Mouse (Mus musculus) gastrocnemius, postnatal 4 days (tissue): Measurements from ENCODE around the gene Zfp653. TPM values are rescaled to one million over a fixed set of nuclear protein-coding genes. Genes with fewer than 3 reads are reported as not detected.
A peak's percentile ranks its signal among the peaks of the same experiment; 100 is the strongest.

Source experiments
- DNase-seq, 2 experiments: peaks; one replicate each; pipeline ENCODE4 v3.0.0; 2021 to 2022; ENCODE audit warnings: low spot score in 2 of 2, mixed read lengths in 2 of 2
- total RNA-seq, 2 experiments: library from RNA; stranded (reverse); gene quantifications; 2 replicates each; pipeline ENCODE4 v1.2.3; 2021

The Zfp653 gene
- total RNA-seq, 2 experiments from 2014 or later = 5.6 to 7.4 TPM

GRCm38 (mm10) chr9:22072276-22072675, 1.1 kb upstream of the Zfp653 start:
- no peak for DNase-seq

DNA sequence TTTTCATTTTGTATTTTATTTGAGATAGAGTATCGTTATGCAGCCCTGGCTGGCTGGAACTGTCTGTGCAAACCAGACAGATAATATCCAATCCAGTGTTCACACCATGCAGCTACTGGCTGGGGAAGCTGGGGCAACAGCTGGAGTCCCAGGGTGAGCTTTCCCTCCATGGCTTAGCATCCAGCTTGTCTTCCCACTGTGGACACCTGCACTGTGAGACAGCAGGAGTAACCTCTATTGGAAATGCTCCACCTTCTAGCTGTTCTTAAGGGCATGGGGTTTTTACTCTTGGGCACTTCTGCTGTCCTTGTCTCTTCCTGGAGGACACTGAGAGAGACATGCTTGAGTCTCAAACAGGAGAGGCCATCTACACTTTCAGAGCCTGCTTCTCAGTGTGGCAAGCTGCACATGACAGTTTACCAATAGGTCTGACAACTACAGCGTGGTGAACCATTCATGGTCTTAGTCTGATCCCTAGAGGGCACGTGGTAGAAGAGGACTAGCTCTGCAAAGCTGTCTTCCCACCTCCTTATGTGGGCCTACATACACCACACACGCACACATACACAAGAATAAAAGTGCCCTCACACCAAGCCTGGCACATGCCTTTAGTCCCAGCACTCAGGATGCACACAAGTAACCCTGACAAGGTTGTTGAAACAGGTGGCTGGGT, 1.2 kb downstream of the Zfp653 start:
- DNase-seq = no peak

DNA sequence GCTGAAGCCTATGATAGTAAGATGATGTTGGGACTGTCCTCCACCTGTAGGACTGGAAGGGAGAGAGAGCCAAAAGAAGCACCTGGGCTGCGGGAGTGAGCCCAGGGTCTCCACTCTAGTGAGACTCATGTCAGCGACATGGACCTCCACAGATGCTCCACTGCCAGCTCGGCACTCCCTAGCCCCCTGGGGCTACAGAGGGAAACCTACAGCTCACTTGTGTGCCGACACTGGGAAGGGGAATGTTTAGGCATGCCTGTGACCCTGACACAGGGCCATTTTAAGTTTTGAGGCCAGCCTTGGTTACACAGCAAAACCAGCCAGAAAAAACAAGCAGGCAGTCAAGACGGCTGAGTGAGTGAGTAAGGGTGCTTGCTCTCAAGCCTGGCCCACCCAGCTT, 4.0 kb downstream of the Zfp653 start:
- no peak for DNase-seq

- DNase-seq = peak in 1 of 2 experiments; percentile 51
Observed at GRCm38 (mm10) chr9:22066433-22066832, 4.7 kb downstream of the Zfp653 start.

GRCm38 (mm10) chr9:22065642-22066041, 5.5 kb downstream of the Zfp653 start:
- DNase-seq = no peak

GRCm38 (mm10) chr9:22064341-22064740, 6.8 kb downstream of the Zfp653 start:
- peak in 1 of 2 experiments; percentile 14 for DNase-seq

GRCm38 (mm10) chr9:22061339-22061738, 9.8 kb downstream of the Zfp653 start:
- DNase-seq = no peak

GRCm38 (mm10) chr9:22058011-22058424, 13.2 kb downstream of the Zfp653 start:
- DNase-seq = no peak

- no peak for DNase-seq
Observed at GRCm38 (mm10) chr9:22057031-22057517, 14.1 kb downstream of the Zfp653 start.

- DNase-seq = no peak
Observed at GRCm38 (mm10) chr9:22056303-22056910, 14.8 kb downstream of the Zfp653 start.

DNA sequence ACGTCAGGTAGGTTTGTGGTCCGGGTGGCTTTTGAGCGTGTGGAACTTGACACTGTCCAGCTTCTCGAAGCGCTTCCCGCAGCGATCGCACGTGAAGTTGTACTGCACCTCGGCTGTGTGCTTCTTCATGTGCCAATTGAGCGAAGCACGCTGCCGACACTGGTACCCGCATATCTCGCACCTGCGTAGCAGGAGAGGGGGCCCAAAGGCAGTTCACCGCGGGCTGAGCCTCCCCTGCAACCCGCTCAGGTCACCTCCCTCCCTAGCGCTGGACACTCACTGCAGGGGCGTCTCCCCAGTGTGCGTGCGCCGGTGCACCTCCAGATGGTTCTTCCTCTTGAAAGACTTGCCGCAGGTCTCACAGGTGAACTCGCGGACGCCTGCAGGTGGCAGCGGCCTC, 15.5 kb downstream of the Zfp653 start:
- no peak for DNase-seq

- peak in 1 of 2 experiments; percentile 58 for DNase-seq
Observed at GRCm38 (mm10) chr9:22054411-22055076, 16.6 kb downstream of the Zfp653 start.

GRCm38 (mm10) chr9:22053657-22054056, 17.5 kb downstream of the Zfp653 start:
- DNase-seq = no peak

DNA sequence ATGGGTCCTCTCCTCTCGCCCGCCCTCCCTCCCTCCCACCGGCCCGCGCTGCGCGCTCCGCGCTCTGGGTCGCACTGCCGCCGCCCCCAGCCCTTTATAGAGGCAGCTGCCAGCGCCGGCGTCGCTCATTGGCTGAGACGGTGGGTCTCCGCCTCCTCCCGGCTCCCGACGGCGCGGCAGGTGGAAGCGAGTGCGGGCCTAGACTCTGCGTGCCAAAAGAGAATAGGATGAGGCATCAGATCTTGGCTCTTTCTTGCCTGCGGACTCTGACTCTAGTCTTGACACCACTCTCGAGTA, 19.3 kb downstream of the Zfp653 start, which contains the start of gene Elavl3:
Elavl3 (minus strand) TSS at position 66 of the 297 bp plus-strand sequence.
- no peak for DNase-seq

GRCm38 (mm10) chr9:22051161-22051957, 19.8 kb downstream of the Zfp653 start:
- DNase-seq = no peak

GRCm38 (mm10) chr9:22050351-22050889, 20.8 kb downstream of the Zfp653 start:
- DNase-seq = no peak

DNA sequence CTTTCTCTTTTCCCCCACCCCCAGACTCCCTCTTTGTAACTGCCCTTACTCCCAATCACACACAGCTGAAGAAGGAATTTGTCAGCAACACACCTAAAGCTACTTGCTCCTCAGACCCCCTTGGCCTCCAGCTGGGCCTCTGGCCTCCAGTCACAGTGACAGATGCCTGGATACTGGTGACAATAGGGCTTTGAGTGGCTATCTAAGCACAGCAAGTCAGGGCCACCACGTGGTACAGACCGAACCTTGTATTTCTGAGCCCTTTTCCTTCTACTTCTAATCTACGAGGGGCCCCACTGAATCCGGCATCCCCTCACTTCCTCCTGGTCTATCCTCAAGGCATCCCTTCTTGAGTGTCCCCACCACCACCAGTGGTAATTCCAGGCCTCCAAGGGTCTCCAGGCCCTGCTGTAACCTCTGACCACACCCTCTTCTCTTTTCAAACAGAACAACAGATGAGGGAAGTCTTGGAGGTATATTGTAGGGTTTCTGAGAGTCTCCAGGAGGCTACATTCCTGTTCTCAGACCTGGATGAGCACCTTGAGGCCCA, 21.4 kb downstream of the Zfp653 start:
- DNase-seq = no peak

GRCm38 (mm10) chr9:22049315-22049714, 21.9 kb downstream of the Zfp653 start:
- DNase-seq = no peak

DNA sequence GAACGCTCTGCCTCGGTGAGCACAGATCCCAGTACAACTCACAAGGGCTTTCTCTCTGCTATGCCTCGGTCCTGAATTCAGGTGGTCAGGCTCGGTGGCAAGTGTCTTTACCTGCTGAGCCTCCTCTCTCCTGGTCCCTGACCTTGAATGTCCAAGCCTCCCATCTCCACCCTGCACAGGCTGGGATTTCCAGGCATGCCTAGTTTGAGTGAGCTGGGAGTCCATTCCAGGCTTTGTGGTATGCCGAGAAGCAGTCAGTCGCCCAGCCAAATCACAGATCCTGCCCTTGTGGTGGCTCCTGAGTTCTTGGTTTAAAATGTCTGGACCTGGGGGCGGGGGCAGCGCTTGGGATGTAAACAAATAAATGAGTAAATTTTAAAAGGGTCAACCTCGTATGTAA, 23.8 kb downstream of the Zfp653 start:
- DNase-seq = no peak

DNA sequence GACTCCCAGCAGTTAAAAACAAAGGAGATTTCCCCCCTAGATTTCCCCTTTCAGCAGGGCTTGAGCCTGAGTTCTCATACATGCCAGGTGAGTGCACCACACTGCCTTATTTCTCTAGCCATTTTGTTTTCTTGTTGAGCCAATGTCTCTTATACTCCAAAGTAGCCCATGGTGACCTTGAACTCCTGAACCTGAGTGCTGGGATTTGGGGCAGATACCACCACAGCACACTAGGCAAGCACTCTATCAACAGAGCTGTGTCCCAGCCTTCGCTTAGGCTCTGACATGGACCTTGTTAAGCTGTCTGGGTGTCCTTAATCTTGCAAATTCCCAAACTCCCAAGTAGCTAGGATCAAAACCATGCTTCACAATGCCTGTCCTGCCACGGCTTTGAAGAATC, 29.3 kb downstream of the Zfp653 start:
- no peak for DNase-seq

DNA sequence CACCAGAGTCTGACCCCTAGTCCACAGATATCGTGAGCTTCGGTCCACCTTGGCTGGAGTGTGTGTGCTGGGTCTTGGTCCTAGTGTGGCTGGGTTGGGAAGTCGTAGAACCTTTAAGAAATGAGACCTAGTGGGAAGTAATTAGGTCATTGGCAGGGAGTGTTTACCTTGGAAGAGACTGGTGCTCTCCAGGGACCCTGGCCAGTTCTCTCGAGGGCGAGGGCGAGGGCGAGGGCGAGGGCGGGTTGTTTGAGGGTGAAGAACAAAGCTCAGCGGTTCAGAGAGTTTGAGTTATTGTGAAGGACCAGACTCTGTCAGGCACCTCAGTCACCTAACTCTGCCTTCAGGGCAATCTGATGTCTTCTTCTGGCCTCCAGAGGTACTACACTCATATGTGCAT, 33.4 kb downstream of the Zfp653 start:
- no peak for DNase-seq
